In the genomic region with DNA sequence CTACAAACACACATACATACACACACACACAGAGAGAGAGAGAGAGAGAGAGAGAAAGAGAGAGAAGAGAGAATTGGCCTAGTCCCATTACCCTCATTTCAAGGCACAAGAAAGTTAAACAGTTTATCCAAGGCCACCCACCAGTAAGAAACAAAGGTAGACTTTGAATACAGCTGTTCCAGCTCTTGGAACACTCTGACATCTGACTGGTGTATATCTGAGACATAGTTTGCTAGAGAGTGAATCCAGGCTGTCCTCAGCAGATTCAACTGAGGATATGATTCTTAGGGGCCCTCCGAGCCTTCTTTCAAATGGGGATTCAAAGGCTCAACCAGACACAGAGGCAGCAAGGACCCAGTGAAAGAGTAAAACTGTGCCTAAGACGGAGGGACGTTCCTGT, we compare ENCODE assay signal across 14 mouse cellular contexts. TPM values are rescaled to one million over a fixed set of nuclear protein-coding genes. Genes with fewer than 3 reads are reported as not detected.
A peak's percentile ranks its signal among the peaks of the same experiment; 100 is the strongest.
DNase-seq lines count a peak whose midpoint lies in the region; ATAC-seq and TF ChIP-seq lines count a peak whose summit lies in the region.
"Had no signal": no experiment of that assay in that cellular context is flagged by ENCODE, and none has a peak within 500 bp of the region (broad histone marks: within the 10 kb centered on the region; RNA-seq: fewer than 3 reads in every experiment).

No protein-coding gene starts in this region.

- H3K4me1 ChIP-seq in heart, adult 2 months (ENCODE audit: control insufficient read depth, insufficient read depth, low read length): peaks cover 20% of the 10 kb centered on the region
- peaks cover 36% of the 10 kb centered on the region for H3K4me1 ChIP-seq in heart, embryonic 10.5 days
- H3K4me1 ChIP-seq in kidney, postnatal 0 days (replicated peaks; ENCODE audit: insufficient read depth, low read length): peaks cover 47% of the 10 kb centered on the region
- peaks cover 31% of the 10 kb centered on the region; the same call in 1 of the 2 replicates for H3K4me1 ChIP-seq in spleen, adult 2 months (ENCODE audit: control insufficient read depth, insufficient read depth, insufficient read length)
- H3K4me1 ChIP-seq in stomach, embryonic 16.5 days (ENCODE audit: control insufficient read depth, insufficient read depth, low read length): peaks cover 68% of the 10 kb centered on the region
- H3K4me1 ChIP-seq: neural tube, embryonic 12.5 days had no signal

- H3K9me3 ChIP-seq in heart, embryonic 10.5 days: no peaks in the 10 kb centered on the region
- no peaks in the 10 kb centered on the region for H3K9me3 ChIP-seq in kidney, postnatal 0 days (replicated peaks; ENCODE audit: low read length)
- no peaks in the 10 kb centered on the region for H3K9me3 ChIP-seq in stomach, embryonic 16.5 days (replicated peaks; ENCODE audit: control insufficient read depth, low read length)
- H3K9me3 ChIP-seq: embryonic facial prominence, embryonic 15.5 days; forebrain, embryonic 12.5 days; hindbrain, embryonic 12.5 days; neural tube, embryonic 12.5 days had no signal

- H3K79me2 ChIP-seq in heart, adult 2 months (replicated peaks; ENCODE audit: control insufficient read depth, insufficient read depth, low read length): no peaks in the 10 kb centered on the region

- ATAC-seq in kidney, postnatal 0 days (replicated peaks; ENCODE audit: low FRiP score, low read depth): no peak
- ATAC-seq in stomach, embryonic 16.5 days (ENCODE audit: insufficient read depth, low FRiP score): 0 out of 2 replicates have a peak, but pooled peaks have one; percentile 15

- intact Hi-C loops in heart, adult 2 months (cut with DNase I): no loop called here

- no peaks in the 10 kb centered on the region; the same call in 1 of the 2 replicates for H3K36me3 ChIP-seq in heart, adult 2 months (ENCODE audit: control insufficient read depth, insufficient read depth, low read length)
- H3K36me3 ChIP-seq in heart, embryonic 10.5 days: no peaks in the 10 kb centered on the region
- H3K36me3 ChIP-seq in kidney, postnatal 0 days (ENCODE audit: insufficient read depth, low read length): no peaks in the 10 kb centered on the region
- H3K36me3 ChIP-seq in spleen, adult 2 months (ENCODE audit: control insufficient read depth, insufficient read depth, low read length): no peaks in the 10 kb centered on the region
- H3K36me3 ChIP-seq in stomach, embryonic 16.5 days (ENCODE audit: control insufficient read depth, insufficient read depth, low read length): no peaks in the 10 kb centered on the region
- H3K36me3 ChIP-seq: embryonic facial prominence, embryonic 15.5 days; forebrain, embryonic 12.5 days; hindbrain, embryonic 12.5 days; neural tube, embryonic 12.5 days had no signal

- no peak for DNase-seq in heart, adult 2 months
- DNase-seq in heart, embryonic 10.5 days (ENCODE audit: low spot score): no peak
- no peak for DNase-seq in kidney, postnatal 0 days (ENCODE audit: low spot score)
- no peak for DNase-seq in kidney, postnatal 36 days
- no peak for DNase-seq in spleen, adult 2 months (ENCODE audit: low read depth in 1 of 2, low spot score in 2 of 2)
- no peak for DNase-seq in spleen, adult 18-20 months
- DNase-seq in thymus, postnatal 0 days (ENCODE audit: low spot score): no peak
- DNase-seq: adrenal gland, postnatal 14 days; cerebellum, adult 9-11 months had no signal

- H3K4me3 ChIP-seq in heart, adult 2 months: no peak overlapping the region
- H3K4me3 ChIP-seq in heart, embryonic 10.5 days: no peak overlapping the region
- no peak overlapping the region for H3K4me3 ChIP-seq in kidney, postnatal 0 days (replicated peaks; ENCODE audit: low read depth, low read length)
- H3K4me3 ChIP-seq in spleen, adult 2 months (ENCODE audit: extremely low read depth, insufficient read depth, insufficient read length): no peak overlapping the region
- H3K4me3 ChIP-seq in stomach, embryonic 16.5 days (replicated peaks; ENCODE audit: low read length): no peak overlapping the region
- H3K4me3 ChIP-seq: embryonic facial prominence, embryonic 15.5 days; forebrain, embryonic 12.5 days; hindbrain, embryonic 12.5 days; neural tube, embryonic 12.5 days had no signal

- H3K4me2 ChIP-seq in kidney, postnatal 0 days (ENCODE audit: low read length): peak overlapping the region; percentile 23; the same call in 1 of the 2 replicates
- peak overlapping the region; percentile 38 for H3K4me2 ChIP-seq in stomach, embryonic 16.5 days (ENCODE audit: low read depth, low read length)
- H3K4me2 ChIP-seq: embryonic facial prominence, embryonic 15.5 days; forebrain, embryonic 12.5 days; hindbrain, embryonic 12.5 days; neural tube, embryonic 12.5 days had no signal

- H3K9ac ChIP-seq in heart, adult 2 months (ENCODE audit: low read depth, low read length): no peak overlapping the region
- no peak overlapping the region for H3K9ac ChIP-seq in kidney, postnatal 0 days (ENCODE audit: low read depth, low read length)
- peak overlapping the region; percentile 19; the same call in 1 of the 2 replicates for H3K9ac ChIP-seq in stomach, embryonic 16.5 days (ENCODE audit: low read length)
- H3K9ac ChIP-seq: embryonic facial prominence, embryonic 15.5 days; forebrain, embryonic 12.5 days; hindbrain, embryonic 12.5 days; neural tube, embryonic 12.5 days had no signal

- TF ChIP-seq POLR2A in heart, adult 2 months (IDR thresholded peaks at IDR 0.05; ENCODE audit: insufficient read depth, low read depth, low read length): no peak
- TF ChIP-seq POLR2A in spleen, adult 2 months (IDR thresholded peaks at IDR 0.05; ENCODE audit: low read depth, low read length): no peak

- no peak for TF ChIP-seq EP300 in heart, adult 2 months (IDR thresholded peaks at IDR 0.05; ENCODE audit: insufficient read depth, low read depth, low read length)

- WGBS in heart, adult 2 months: 70% methylated on average over 3 of the region's 3 CpGs
- 82% methylated on average over 3 of the region's 3 CpGs for WGBS in heart, embryonic 10.5 days
- 66% methylated on average over 3 of the region's 3 CpGs for WGBS in kidney, postnatal 0 days
- 83% methylated on average over 3 of the region's 3 CpGs for WGBS in spleen, adult 2 months
- 42% methylated on average over 3 of the region's 3 CpGs for WGBS in stomach, embryonic 16.5 days

- no peaks in the 10 kb centered on the region for H3K27me3 ChIP-seq in heart, adult 2 months (ENCODE audit: control insufficient read depth, insufficient read depth, low read length)
- H3K27me3 ChIP-seq in heart, embryonic 10.5 days (ENCODE audit: insufficient read depth, poor library complexity, severe bottlenecking): no peaks in the 10 kb centered on the region
- H3K27me3 ChIP-seq in kidney, postnatal 0 days (ENCODE audit: insufficient read depth, low read length): no peaks in the 10 kb centered on the region
- no peaks in the 10 kb centered on the region for H3K27me3 ChIP-seq in spleen, adult 2 months (ENCODE audit: control insufficient read depth, insufficient read depth, low read length)
- H3K27me3 ChIP-seq in stomach, embryonic 16.5 days (ENCODE audit: control insufficient read depth, insufficient read depth, low read length): no peaks in the 10 kb centered on the region
- H3K27me3 ChIP-seq: embryonic facial prominence, embryonic 15.5 days; neural tube, embryonic 12.5 days had no signal

- TF ChIP-seq CTCF in heart, adult 2 months (IDR thresholded peaks at IDR 0.05): no peak
- no peak for TF ChIP-seq CTCF in kidney, postnatal 0 days (IDR thresholded peaks at IDR 0.05; ENCODE audit: low read depth)
- TF ChIP-seq CTCF in spleen, adult 2 months (IDR thresholded peaks at IDR 0.05; ENCODE audit: extremely low read depth, insufficient read depth, insufficient read length, insufficient replicate concordance): no peak

- H3K27ac ChIP-seq in heart, adult 2 months: peak overlapping the region; percentile 51
- no peak overlapping the region for H3K27ac ChIP-seq in heart, embryonic 10.5 days
- H3K27ac ChIP-seq in kidney, postnatal 0 days: peak overlapping the region; percentile 94
- H3K27ac ChIP-seq in spleen, adult 2 months (ENCODE audit: insufficient read depth, low read length): peak overlapping the region; percentile 20; the same call in 1 of the 2 replicates
- peak overlapping the region; percentile 92 for H3K27ac ChIP-seq in stomach, embryonic 16.5 days (ENCODE audit: low read length)
- H3K27ac ChIP-seq: embryonic facial prominence, embryonic 15.5 days; forebrain, embryonic 12.5 days; hindbrain, embryonic 12.5 days; neural tube, embryonic 12.5 days had no signal

RNA-seq across cellular contexts. Expression of a gene that starts 14.1 kb away (rescaled TPM):
- total RNA-seq in heart, adult 2 months (2021): 1 to 10 TPM; 8.4 to 8.9 TPM
- 6.2 and 6.5 TPM in 2 replicates for polyA plus RNA-seq in heart, adult 2 months (2012; rRNA removed)
- 4.0 and 4.6 TPM in 2 replicates for polyA plus RNA-seq in heart, embryonic 10.5 days (2016; fragmentation: Nextera tagmentation; extraction: Ambion mirVana)
- 28.0 and 28.1 TPM in 2 replicates for polyA plus RNA-seq in kidney, postnatal 0 days (2015; fragmentation: Nextera tagmentation; extraction: Ambion mirVana)
- polyA plus RNA-seq in spleen, adult 2 months (2012; rRNA removed): 10.6 and 11.7 TPM in 2 replicates
- 22.5 and 23.3 TPM in 2 replicates for polyA plus RNA-seq in stomach, embryonic 16.5 days (2015; fragmentation: Nextera tagmentation; extraction: Ambion mirVana)
- 4.1 and 5.1 TPM in 2 replicates for polyA plus RNA-seq in thymus, postnatal 0 days (2015; fragmentation: Nextera tagmentation; extraction: Ambion mirVana)

RNA-seq across cellular contexts. Expression of a gene that starts 25.5 kb away (rescaled TPM):
- under 1 TPM; 0.27 to 0.44 TPM for total RNA-seq in heart, adult 2 months (2021)
- polyA plus RNA-seq in heart, adult 2 months (2012; rRNA removed): 0.18 and 0.20 TPM in 2 replicates
- polyA plus RNA-seq in heart, embryonic 10.5 days (2016; fragmentation: Nextera tagmentation; extraction: Ambion mirVana): 30.0 and 31.8 TPM in 2 replicates
- polyA plus RNA-seq in kidney, postnatal 0 days (2015; fragmentation: Nextera tagmentation; extraction: Ambion mirVana): 13.8 and 15.5 TPM in 2 replicates
- 0.94 and 1.2 TPM in 2 replicates for polyA plus RNA-seq in spleen, adult 2 months (2012; rRNA removed)
- 23.0 and 25.7 TPM in 2 replicates for polyA plus RNA-seq in stomach, embryonic 16.5 days (2015; fragmentation: Nextera tagmentation; extraction: Ambion mirVana)
- 34.3 and 35.5 TPM in 2 replicates for polyA plus RNA-seq in thymus, postnatal 0 days (2015; fragmentation: Nextera tagmentation; extraction: Ambion mirVana)
